Mouse (Mus musculus) intestine, embryonic 14.5 days (tissue): Measurements from ENCODE around the gene Hoxa5. TPM values are rescaled to one million over a fixed set of nuclear protein-coding genes. Genes with fewer than 3 reads are reported as not detected.

Experiments used
- ATAC-seq: fragments of 200-750 bp; cut with Nextera tagmentation; replicated peaks from 2 replicates; pipeline ENCODE4 v1.8.0; 2017; ENCODE audit warnings: low read depth, moderate number of reproducible peaks, moderate TSS enrichment, moderate library complexity; ENCODE audit not compliant: low FRiP score, low TSS enrichment
- DNase-seq: peaks from one replicate; pipeline ENCODE4 v3.0.0-alpha.2; 2018; ENCODE audit warnings: low spot score
- H3K27ac ChIP-seq: fragments of 300-500 bp; sonication (generic); 2 replicates; pipeline ENCODE4 v1.5.1; 2014; ENCODE audit warnings: low read depth, mild to moderate bottlenecking, control low read depth
- H3K27me3 ChIP-seq: fragments of 300-500 bp; sonication (generic); replicated peaks from 2 replicates; pipeline ENCODE4 v1.6.1; 2014; ENCODE audit warnings: low read length, control low read depth; ENCODE audit not compliant: control insufficient read depth, insufficient read depth
- H3K36me3 ChIP-seq: fragments of 300-500 bp; sonication (generic); 2 replicates; pipeline ENCODE4 v1.6.1; 2014; ENCODE audit warnings: low read length, control low read depth; ENCODE audit not compliant: control insufficient read depth, insufficient read depth
- H3K4me1 ChIP-seq: fragments of 300-500 bp; sonication (generic); replicated peaks from 2 replicates; pipeline ENCODE4 v1.6.1; 2014; ENCODE audit warnings: low read length, control low read depth, mixed read lengths; ENCODE audit not compliant: control insufficient read depth, insufficient read depth
- H3K4me2 ChIP-seq: fragments of 300-500 bp; sonication (generic); 2 replicates; pipeline ENCODE4 v1.6.1; 2014; ENCODE audit warnings: low read length
- H3K4me3 ChIP-seq: fragments of 300-500 bp; sonication (generic); 2 replicates; pipeline ENCODE4 v1.5.1; 2014; ENCODE audit warnings: low read depth, low read length, control low read depth, mixed read lengths
- H3K9ac ChIP-seq: fragments of 300-500 bp; sonication (generic); 2 replicates; pipeline ENCODE4 v1.6.1; 2014; ENCODE audit warnings: mild to moderate bottlenecking, low read length
- H3K9me3 ChIP-seq: fragments of 300-500 bp; sonication (generic); 2 replicates; pipeline ENCODE4 v1.6.1; 2016; ENCODE audit warnings: low read length, control low read depth; ENCODE audit not compliant: control insufficient read depth
- WGBS: fragments of 180-500 bp; shearing (Covaris S2); extraction: QIAGEN DNeasy Blood & Tissue Kit; methylation state at CpG from one replicate; pipeline ENCODE4 v1.1.7; 2014; 5-methylcytosine and 5-hydroxymethylcytosine counted together
- polyA plus RNA-seq: library from polyadenylated mRNA; unstranded; fragments of >200 nt; fragmentation: Nextera tagmentation; extraction: Ambion mirVana; gene quantifications from 2 replicates; pipeline ENCODE4 v1.2.1, GENCODE M21; 2014

Gene Hoxa5
- polyA plus RNA-seq, 1 experiment from 2014 or later = 34.1 TPM

DNA sequence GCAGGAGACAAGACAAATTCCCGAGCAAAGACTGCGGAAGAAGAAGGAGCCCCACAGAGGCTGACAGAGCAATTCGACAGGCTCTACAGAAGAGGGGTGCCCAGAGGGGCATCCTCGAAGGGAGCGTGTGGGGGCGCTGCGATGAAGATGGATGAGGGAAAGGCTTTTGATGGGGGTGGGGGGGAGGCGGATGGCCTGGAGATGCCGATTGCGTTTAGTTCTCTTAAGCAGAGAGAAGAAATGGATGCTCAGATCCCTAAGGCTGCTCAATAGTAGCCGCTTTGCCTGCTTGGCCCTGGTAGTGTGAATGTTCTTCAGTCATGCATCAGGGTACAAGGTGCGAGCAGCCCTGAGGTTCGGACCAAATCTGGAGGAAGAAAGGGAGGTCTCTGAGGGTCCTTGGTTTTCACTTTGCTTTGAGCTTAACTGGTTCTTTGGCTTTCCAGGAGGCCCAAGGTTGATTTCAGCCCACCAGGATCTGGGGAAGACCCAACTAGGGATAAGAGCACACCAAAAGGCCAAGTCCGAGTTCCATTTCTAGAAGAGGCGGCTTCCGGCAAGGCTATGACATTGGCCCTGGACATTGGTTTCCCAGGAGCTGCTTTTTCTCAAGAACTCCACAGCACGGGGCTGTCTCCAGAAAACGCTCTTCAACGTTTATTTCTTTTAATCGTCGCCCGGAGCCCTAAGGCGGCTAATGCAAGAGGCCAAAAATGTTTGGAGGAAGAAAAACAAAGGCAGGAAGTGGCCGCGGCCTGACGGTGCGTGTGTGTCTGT lies 44.4 kb upstream of the Hoxa5 start:
- H3K4me3 ChIP-seq = peak overlapping the region; percentile 20
- ATAC-seq (no peak), DNase-seq (no peak)
- H3K4me2 ChIP-seq = peak overlapping the region; percentile 27
- no peaks in the 10 kb centered on the region for H3K9me3 ChIP-seq
- H3K9ac ChIP-seq = peak overlapping the region; percentile 17; the same call in 1 of the 2 replicates
- peaks cover 98% of the 10 kb centered on the region for H3K27me3 ChIP-seq
- 0 out of 2 replicates have a peak, but pooled peaks cover 4% of the 10 kb centered on the region for H3K4me1 ChIP-seq
- no peaks in the 10 kb centered on the region for H3K36me3 ChIP-seq
- WGBS = 2% methylated on average over 27 of the region's 27 CpGs
- H3K27ac ChIP-seq = peak overlapping the region; percentile 54

DNA sequence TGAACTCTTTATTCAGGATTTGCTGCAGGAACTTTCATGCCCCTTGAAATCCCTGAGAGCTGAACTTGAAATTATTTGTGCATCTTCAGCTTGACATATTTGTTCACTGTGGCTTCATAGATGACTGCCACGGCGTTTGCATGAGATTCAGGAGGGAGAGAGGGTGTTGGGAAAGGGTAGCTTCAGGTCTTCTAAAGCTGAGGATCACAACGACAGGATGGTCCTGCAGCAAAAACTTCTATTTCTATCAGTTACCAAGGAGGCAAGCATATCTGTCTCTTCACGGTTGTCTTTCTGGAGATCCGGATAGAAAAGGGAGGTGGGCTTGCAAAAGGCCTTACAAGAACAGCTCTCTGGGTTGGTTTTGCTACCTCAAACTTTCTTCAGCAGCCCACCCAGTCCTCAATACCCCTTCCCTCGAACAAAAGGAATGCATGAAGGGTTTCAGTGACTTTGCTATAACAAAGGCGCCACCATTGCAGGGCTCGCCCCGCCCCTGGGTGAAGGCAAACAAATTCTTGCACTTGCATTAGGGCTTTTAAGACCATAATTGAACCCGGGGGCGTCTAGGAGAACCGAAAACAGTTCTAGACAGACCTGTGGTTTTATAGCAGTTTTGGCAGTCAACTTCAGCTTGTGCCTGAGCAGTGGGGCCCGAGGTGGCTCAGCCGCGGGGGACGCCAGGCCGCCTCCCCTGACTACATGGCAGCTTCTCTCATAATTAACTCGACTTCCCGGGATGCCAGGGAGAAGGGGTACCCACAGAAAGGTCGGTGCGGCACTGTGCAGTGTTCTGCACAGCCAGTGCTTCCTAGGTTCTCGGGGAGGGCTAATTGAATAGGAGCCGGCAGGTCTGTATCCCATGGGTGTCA lies 43.6 kb upstream of the Hoxa5 start:
- Histone ChIP-seq H3K9ac (peak overlapping the region; percentile 17; the same call in 1 of the 2 replicates), H3K4me3 (peak overlapping the region; percentile 20; the same call in 1 of the 2 replicates), H3K27ac (peak overlapping the region; percentile 54), H3K9me3 (no peaks in the 10 kb centered on the region), H3K4me2 (peak overlapping the region; percentile 27), H3K36me3 (no peaks in the 10 kb centered on the region), H3K27me3 (peaks cover 98% of the 10 kb centered on the region), H3K4me1 (no peaks in the 10 kb centered on the region)
- no peak for DNase-seq
- ATAC-seq = no peak
- 2% methylated on average over 23 of the region's 23 CpGs for WGBS

DNA sequence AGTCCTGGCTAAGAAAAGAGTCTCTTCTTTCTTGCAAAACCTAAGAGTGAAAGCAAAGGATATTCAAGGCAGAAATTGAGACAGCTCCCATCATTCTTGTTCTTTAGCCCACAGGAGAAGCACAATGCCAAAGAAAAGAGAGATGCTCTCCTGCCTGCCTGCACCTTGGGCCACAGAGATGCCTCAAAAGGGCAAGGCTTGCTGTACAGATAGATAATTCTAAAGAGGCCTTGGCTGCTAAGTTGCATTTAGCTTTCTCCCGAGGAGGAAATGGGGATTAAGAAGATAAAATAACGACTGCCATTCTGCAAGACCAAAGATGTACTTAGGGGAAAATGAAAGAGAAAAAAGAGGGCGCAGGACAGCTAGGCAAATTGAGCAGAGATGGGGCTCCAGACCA lies 42.5 kb upstream of the Hoxa5 start:
- Histone ChIP-seq H3K27me3 (peaks cover 99% of the 10 kb centered on the region), H3K4me2 (peak overlapping the region; percentile 30), H3K9ac (peak overlapping the region; percentile 53; the same call in 1 of the 2 replicates), H3K9me3 (no peaks in the 10 kb centered on the region), H3K27ac (no peak overlapping the region), H3K4me3 (peak overlapping the region; percentile 34), H3K4me1 (no peaks in the 10 kb centered on the region), H3K36me3 (no peaks in the 10 kb centered on the region)
- WGBS = 5% methylated on average over 3 of the region's 3 CpGs
- ATAC-seq (no peak), DNase-seq (no peak)

DNA sequence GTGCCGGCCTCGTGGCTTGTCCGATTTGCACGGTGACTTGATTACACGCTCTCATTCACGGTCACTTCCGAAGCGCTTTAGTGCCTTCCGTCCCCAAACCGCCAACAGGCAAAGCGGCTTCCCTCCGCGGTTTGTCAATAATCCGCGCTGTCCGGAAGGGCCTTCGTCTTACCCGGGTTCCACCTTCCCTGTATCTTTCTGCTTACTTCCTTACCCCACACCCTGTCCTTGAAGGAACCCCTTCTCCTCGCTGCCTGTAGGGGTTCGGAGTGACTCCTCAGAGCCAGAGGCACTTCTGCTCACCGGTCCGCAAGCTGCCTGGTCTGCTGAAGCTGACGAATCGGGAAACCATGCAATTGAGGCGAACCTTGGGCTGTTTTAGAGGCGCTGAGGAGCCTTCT lies 42.0 kb upstream of the Hoxa5 start:
- no peak for ATAC-seq
- H3K4me2 ChIP-seq = peak overlapping the region; percentile 30

DNA sequence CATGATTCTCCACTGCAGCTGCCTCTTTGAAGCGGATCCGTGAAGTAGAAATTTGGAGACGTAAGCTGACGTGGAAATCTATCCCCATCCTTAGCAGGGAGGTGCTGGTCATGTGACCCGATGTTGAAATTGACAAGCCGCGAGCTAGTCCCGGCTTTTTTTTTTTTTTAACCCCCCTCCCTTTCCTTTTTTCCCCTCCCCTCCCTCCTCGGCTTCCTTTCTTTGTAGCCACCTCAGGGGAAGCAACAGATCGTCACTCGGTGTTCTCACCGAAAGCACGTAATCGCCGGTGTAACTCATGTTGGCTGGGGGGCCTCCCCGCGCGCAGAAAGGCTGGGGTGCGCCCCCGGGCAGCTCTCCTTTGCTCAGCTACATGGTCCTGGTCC lies 41.4 kb upstream of the Hoxa5 start, which contains the start of gene Hoxa11:
TSS of gene Hoxa11 (minus strand) at position 54 of the 386 bp plus-strand sequence.
- peak within 1 kb of the TSS; percentile 58 for H3K9ac ChIP-seq
- H3K4me3 ChIP-seq = peak within 1 kb of the TSS; percentile 34
- H3K4me1 ChIP-seq = no peaks in the 10 kb centered on the region
- peak within 1 kb of the TSS; percentile 65 for H3K27ac ChIP-seq
- no peaks in the 10 kb centered on the region for H3K36me3 ChIP-seq
- peak within 1 kb of the TSS; percentile 31 for H3K4me2 ChIP-seq
- DNase-seq (no peak), ATAC-seq (no peak)
- H3K9me3 ChIP-seq = no peaks in the 10 kb centered on the region
- 1% methylated on average over 20 of the region's 20 CpGs for WGBS
- H3K27me3 ChIP-seq = peaks cover 99% of the 10 kb centered on the region

More for the DNA sequence above, 42.0 kb upstream of the Hoxa5 start:
- peak; percentile 81 for DNase-seq
- peaks cover 99% of the 10 kb centered on the region for H3K27me3 ChIP-seq
- H3K9me3 ChIP-seq = no peaks in the 10 kb centered on the region
- H3K9ac ChIP-seq = peak overlapping the region; percentile 53
- under 1% methylated on average over 26 of the region's 26 CpGs for WGBS
- H3K36me3 ChIP-seq = no peaks in the 10 kb centered on the region
- H3K27ac ChIP-seq = peak overlapping the region; percentile 48; the same call in 1 of the 2 replicates
- H3K4me3 ChIP-seq = peak overlapping the region; percentile 34
- no peaks in the 10 kb centered on the region for H3K4me1 ChIP-seq

DNA sequence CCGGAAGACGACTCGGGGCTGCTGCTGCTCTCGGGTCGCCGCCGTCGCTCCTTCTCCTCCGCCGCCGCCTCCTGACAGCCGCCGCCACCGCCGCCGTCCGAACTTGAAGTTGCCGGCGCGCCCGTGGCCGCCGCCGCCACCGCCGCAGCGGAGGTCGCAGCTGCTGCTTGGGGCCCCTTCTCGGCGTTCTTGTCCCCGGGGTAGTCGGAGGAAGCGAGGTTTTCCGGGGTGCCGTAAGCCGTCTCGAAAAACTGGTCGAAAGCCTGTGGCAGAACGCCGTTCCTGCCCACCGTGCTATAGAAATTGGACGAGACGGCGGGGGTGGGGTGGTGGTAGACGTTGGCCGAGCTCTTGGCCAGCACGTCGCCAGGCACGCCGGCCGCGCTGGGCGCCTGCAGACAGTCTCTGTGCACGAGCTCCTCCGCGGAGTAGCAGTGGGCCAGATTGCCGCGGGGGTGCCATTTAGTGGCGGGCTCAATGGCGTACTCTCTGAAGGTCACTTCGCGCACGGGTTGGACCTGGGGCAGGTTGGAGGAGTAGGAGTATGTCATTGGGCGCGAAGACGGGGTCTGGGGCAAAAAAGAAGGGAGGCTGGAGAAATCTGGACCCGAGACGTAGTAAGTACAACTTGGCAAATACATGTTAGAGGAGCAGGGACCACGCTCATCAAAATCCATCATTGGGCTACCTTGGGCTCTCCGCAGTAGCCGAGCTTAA lies 40.8 kb upstream of the Hoxa5 start:
- peak overlapping the region; percentile 58 for H3K9ac ChIP-seq
- no peaks in the 10 kb centered on the region for H3K36me3 ChIP-seq
- under 1% methylated on average over 71 of the region's 71 CpGs for WGBS
- no peak for ATAC-seq
- H3K27ac ChIP-seq = peak overlapping the region; percentile 65
- H3K9me3 ChIP-seq = no peaks in the 10 kb centered on the region
- peaks cover 100% of the 10 kb centered on the region for H3K27me3 ChIP-seq
- H3K4me1 ChIP-seq = no peaks in the 10 kb centered on the region
- H3K4me3 ChIP-seq = peak overlapping the region; percentile 34
- no peak for DNase-seq
- peak overlapping the region; percentile 31 for H3K4me2 ChIP-seq

DNA sequence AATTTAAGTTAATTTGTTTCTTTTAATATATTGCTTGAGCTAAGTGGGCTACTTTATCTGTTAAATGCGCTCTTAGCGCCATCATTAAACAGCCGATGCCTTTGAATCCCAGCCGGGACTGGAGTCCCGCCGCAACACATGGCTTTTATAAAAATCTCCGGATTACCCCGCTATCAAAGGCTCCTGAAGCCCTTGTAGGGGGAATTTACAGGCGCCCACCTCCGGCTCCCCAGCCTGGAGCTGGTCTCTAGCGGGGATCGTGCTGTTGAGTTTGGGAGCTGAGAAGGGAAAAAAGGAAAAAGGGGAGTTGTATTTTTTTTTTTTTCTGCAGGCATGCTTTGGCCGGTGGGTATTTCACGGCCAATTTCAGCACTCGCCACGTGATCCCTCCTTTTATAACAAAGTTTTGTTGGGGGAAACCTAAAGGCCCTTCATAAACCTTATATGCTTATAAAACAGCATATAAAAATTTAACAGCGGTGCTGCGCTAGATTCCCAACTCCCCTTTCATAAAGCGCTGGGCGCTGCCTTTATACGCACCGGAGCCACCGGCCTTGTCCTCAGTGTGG lies 40.2 kb upstream of the Hoxa5 start:
- no peaks in the 10 kb centered on the region for H3K9me3 ChIP-seq
- H3K4me2 ChIP-seq = peak overlapping the region; percentile 21; the same call in 1 of the 2 replicates
- 1% methylated on average over 23 of the region's 23 CpGs for WGBS
- no peaks in the 10 kb centered on the region for H3K36me3 ChIP-seq
- no peak for ATAC-seq
- H3K27me3 ChIP-seq = peaks cover 100% of the 10 kb centered on the region
- H3K9ac ChIP-seq = peak overlapping the region; percentile 58
- no peak for DNase-seq
- peak overlapping the region; percentile 65 for H3K27ac ChIP-seq
- H3K4me1 ChIP-seq = no peaks in the 10 kb centered on the region
- H3K4me3 ChIP-seq = peak overlapping the region; percentile 34

DNA sequence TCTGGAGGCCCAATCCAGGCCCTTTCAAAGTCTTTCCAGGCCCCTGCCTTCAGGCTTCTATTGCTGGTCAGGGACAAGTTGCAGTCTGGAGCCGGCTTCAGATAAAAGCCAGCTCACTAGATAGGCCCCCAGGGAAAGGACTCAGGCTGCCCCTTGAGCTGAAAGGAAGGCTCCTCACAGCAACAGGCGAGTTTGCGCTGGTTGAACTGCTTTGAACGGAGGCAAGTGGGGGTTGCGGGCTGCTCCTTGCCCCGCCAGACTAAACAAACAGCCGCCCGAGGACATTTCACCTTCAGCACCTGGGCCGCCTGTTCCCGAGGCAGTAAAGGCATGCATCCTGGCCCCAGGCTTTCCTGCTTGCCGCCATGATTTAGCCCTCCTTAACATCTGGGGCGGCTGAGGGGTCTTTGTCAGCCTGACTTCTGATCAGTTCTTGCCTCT lies 39.3 kb upstream of the Hoxa5 start:
- H3K4me1 ChIP-seq = no peaks in the 10 kb centered on the region
- H3K4me3 ChIP-seq = peak overlapping the region; percentile 34
- H3K36me3 ChIP-seq = no peaks in the 10 kb centered on the region
- no peaks in the 10 kb centered on the region for H3K9me3 ChIP-seq
- WGBS = 3% methylated on average over 12 of the region's 12 CpGs
- peak overlapping the region; percentile 21 for H3K4me2 ChIP-seq
- H3K27ac ChIP-seq = peak overlapping the region; percentile 9; the same call in 1 of the 2 replicates
- no peak for DNase-seq
- H3K9ac ChIP-seq = peak overlapping the region; percentile 58
- ATAC-seq = no peak
- peaks cover 100% of the 10 kb centered on the region for H3K27me3 ChIP-seq
